Mouse (Mus musculus) kidney, adult 18-20 months (tissue): ENCODE data around the gene Mb21d2.

Experiments used
- DNase-seq: peaks from one replicate; pipeline ENCODE4 v3.0.0; 2021

Gene Mb21d2

DNA sequence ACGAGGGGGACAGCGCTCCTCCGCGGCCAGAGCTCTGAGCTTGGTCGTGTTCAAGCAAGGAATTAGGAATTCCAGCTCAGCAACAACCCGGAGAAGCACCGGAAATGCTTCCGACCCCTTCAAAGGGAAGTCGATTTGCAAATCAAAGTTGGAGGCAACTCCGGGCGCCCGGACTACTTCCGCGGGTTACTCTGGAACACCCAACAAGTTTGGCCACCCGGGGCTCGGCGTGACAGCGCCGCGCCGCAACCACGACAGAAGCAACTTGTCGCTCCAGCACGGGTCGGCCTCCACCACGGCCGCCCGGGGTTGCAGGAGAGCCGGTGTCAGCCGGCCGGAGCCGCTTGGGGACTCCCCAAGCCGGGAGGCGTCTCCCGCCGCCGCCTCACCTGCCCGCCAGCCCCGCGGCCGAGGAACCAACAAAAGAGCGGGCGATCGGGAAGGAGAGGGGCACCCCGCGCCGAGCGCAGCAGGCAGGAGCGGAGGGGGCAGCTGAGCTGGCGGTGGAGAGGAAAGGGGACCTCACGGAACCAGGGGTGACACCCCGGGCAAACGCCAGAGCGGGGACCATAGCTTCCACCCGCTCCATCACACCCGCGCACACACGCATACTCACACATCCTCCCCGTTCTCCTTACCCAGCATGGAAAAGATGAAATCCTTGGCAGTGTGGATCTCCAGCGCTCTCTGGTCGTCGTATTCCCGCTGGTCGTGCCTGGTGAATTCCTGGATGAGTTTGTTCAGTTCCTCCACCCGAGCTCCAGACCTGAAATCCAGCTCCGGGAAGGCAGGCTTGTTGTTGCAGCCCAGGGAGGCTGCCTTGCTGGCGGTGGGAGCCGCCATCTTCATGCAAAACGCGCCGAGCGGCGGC is at the start of gene Mb21d2:
Mb21d2 (minus strand) TSS at position 859 of the 871 bp plus-strand sequence.
- peak; percentile 76 for DNase-seq

DNA sequence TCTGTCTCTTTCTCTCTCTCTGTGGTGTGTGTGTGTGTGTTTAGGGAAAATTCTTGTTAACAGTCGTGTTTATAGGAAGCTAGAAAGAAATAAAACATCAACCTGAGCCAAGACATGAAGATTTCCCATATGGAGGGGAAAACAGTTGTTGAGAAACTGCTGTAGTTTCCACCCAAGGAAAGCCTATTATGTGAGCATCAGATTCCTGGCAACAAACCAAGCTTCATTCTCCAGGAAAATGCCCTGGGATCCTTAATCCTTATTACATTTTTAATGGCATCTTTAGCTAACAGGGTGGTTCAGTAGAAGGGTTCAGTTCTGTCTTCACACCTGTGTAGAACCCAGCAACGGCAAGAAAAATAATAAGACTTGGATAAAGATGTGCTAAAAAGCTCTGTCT is 36.8 kb upstream of the Mb21d2 start:
- no peak for DNase-seq

DNA sequence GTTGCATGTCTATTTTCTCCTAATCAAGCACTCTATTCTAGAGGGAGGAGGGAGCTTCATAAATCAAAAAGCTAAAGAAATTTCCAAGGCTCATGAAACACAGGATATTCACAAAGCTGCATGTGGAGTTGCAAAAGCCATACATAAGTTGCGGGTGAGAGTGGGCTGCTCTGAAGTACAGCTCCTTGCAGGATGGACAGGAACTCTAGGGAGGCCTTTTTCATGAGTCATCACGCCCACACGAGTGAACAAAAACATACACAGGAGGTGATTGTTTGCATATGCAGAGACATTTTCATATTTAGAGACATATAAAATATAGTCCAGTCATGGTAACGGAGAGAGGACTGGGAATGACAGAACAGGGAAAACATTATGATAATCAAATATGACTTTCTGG is 34.6 kb upstream of the Mb21d2 start:
- no peak for DNase-seq

DNA sequence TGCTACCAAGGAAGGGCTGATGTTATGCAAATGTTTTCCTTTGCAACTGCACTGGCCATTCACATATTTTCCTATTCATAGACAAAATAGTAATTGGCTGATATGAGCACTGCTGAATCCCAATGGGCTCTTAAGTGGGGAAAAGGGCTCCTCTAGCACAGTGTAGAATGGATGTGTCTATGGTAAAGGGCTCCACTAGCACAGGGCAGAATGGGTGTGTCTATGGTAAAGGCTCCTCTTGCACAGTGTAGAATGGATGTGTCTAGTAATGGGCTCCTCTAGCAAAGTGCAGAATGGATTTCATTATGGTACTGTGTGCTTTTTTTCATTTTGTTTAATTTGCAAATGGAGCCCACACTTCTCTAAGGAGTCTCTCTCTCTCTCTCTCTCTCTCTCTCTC is 33.5 kb upstream of the Mb21d2 start:
- no peak for DNase-seq

DNA sequence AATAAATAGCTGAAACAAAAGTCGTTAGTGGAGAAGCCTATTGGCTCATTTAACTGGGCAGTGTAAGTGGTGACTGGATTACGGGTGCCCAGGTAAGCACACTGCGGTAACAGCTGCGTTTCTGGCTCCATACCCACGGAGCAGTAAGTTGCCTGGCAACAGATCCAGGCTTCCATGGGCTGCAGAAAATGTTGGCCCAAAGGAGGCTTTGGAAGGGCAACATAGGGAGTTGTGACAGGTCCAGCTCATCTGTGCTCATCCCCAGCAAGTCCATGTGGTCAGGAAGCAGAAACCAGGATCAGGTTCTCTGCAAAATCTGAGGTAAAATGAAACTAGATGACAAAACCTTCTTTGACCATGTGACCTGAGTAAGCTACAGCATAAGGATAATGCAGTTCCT is 20.3 kb upstream of the Mb21d2 start:
- no peak for DNase-seq

DNA sequence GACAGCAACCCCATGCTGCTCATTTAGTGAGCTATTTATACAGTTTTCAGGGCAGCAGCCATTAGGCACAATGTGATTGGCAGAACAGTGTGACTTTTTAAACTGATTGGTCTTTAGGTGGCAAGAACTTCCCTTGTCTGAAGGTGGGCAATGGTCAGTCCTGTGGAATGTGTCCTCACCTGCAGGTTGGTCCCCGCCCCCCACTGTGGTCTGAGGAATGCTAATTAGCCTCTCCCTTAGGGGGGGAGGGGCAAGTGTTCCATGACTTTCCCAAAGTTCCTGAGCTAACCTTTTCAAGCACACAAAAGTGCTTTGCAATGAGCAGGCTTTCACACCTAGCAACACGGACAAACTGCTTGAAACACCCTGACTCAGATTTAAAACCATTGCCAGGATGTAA is 13.8 kb upstream of the Mb21d2 start:
- DNase-seq: no peak

DNA sequence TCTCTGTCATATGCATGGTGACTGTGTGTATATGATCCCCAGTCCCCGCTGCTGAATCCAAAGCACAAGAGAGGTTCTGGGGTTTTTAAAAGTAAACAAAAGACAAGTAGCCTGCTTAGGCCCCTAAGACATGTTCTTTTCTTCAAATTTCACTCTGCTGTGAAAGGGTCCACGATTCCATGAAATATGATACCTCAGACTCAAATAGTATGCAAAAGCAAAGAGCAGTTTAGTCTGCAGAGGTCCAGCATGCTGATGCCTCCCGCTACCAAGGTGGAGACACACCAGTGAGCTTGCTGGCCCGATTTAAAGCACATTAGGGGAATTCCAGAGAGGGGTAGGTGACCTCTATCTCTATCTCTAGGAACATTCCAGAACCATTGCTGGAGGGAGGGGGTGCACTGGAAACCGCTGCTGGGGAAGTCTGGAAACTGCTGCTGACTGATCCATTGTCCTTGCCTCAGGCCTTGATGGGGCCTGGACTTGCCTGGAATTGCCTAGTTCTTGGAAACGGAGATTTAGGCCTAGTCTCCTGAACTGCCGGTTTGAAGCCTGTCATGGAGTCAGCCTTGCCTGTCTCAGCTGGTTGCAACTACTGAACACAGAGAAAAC is 6.8 kb upstream of the Mb21d2 start:
- no peak for DNase-seq

DNA sequence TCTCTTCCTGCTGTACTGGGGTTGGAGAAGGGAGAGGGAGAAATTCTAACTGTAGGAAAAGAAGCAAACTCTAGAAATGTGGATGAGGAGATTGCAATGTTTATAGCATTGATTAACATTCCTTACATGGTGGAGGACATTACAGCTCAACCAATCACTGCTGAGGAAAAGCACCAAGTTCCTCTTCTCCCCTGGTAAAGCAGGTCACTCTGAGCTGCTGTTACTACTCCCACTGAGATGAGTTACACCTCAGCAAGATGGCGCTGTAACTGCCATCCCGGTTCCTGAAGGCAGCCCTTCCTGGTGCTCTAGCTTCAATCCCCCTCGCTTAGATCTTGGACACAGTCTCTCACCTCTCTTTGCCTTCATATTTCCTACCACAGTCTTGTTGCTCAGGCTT is 6.2 kb upstream of the Mb21d2 start:
- no peak for DNase-seq

DNA sequence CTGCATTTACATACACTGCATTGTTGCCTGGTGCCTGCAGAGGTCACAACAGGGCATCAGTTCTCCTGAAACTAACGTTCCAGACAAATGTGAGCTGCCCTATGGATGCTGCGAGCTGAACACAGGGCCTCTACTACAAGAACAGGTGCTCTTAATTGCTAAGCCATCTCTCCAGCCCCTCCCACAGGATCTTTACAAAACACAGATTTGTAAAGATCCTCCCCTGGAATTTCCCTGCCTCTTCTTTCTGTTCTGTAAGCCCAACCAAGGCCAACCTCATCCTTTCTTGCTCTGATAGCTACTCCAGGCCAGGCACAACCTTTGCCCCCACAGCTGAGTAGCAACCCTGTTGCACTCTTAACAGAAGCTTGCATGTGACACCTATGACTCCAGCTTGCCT is 1.7 kb upstream of the Mb21d2 start:
- DNase-seq: no peak

DNA sequence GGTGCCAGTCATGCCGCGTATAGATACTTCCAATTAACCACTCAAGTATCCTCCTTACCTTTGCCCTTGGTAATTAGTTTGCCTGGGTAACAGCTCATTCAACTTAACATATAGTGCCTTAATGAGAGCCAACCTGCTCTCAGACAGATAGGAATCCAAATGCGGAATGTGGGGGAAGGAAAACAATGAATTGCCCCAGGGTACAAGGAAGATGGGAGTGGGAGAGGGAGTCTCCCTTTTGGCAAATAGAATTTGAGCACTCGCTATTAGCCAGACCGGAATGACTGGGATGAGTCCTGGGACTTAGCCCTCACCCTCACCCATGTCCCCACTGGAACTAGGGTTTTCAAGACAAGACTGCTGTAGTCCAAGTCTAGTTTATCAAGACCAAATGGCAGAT is 953 bp upstream of the Mb21d2 start:
- DNase-seq: no peak

DNA sequence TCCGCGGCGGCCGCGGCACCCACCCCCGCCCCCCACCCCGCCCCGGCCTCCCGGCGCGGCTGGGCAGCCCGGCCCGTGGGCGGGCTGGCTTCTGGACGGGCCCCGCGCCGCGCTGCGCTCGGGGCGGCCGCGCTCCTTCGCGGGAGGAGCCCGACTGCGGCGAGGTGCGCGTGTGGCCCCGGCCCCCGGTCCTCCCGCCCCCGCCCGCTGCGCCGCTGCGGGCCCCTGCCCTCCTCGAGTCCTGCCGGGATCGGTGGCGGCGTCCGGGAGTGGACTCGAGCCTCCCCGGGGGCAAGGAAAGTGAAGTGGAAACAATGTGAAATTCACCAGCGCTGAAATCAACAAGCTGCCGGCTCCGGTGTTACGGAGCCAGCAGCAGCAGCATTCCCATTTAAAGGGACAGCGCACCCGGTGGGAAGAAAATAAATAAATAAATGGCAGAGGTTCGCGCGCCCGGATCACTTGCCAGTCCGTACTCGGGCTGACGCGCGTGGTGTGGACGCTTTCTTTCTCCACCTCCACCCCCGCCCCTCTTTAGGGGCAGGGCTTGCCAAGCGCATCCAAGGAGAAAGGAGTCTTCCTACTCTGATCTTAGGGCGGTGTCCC is 316 bp upstream of the Mb21d2 start:
- peak; percentile 80 for DNase-seq

DNA sequence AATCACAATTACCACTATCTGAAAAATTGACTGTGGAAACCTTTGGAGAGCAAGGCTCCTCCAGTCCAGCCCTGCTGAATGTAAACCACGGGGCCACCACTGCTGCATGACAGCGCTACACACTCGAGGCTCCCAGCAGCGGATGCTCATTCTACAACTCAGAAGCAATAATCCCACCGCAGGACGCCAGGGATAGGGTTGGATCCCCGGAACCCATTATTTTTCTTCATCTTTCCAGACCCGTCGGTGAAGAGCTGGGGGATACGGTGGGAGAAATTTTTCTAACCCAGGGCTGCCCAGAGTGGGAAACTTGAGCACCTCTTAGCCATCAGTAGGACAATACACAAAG is 1.0 kb downstream of the Mb21d2 start:
- DNase-seq: no peak

DNA sequence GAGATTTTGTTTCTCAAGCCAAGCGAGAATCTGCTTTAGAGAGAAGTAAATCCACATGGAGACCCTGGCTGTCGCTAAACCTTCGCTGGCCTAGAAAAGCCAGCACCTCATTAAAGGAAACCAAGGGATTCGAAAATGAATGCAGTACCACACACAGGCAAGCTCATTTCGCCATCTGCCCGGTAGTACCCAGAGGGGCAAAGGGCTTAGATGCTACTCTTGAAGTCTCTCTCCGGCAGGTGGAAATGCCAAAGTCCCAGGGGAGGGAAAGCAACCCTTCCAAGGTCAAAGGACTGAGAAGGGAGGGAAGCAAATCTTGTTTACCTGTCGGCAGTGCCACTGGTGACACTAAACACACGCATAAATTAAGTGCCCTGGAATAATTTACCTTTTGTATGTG is 2.1 kb downstream of the Mb21d2 start:
- DNase-seq: peak; percentile 54

DNA sequence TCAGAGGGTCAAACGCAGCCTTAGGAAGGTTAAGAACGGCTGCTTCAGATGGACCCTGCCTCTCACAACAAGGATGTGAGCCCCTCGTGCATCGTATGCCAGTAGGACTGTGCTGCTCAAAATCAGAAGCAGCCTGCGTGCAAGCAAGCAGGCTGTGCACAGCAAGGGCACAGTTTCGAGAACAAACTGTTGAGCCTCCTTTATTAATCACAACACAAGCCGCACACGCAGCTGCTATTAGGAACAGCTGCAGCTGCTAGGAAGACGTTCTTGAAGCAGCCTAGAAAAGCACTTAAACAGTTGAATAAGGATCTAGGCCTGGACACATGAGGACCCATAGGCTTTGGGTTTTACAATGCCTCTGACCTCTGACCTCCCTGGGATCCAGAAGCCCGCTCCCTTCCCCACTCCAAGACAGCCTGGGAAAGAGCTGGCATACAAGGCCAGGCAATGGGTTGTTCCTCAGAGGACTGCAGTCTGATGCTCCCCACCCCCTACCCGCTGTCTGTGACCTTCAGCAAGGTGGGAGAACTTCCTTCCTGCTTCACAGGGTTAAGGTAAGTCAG is 10.1 kb downstream of the Mb21d2 start:
- DNase-seq: no peak

DNA sequence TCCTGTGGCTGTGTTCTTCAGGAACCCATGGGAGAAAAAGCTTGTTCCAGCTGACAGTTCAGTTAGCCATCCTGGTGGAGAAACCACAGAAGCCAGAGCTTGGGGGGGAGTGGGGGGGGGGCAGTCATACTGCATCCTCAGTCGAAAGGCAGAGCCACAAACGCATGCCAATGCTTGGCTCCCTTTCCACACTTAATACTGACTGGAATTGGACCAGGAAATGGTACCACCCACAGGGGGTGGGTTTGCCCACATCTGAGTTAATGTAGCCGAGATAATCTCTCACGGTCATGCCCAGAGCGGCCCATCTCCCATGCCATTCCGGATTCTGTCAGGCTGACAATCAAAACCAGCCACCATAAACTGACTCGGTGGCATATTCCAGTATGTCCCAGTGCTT is 14.1 kb downstream of the Mb21d2 start:
- DNase-seq: no peak

DNA sequence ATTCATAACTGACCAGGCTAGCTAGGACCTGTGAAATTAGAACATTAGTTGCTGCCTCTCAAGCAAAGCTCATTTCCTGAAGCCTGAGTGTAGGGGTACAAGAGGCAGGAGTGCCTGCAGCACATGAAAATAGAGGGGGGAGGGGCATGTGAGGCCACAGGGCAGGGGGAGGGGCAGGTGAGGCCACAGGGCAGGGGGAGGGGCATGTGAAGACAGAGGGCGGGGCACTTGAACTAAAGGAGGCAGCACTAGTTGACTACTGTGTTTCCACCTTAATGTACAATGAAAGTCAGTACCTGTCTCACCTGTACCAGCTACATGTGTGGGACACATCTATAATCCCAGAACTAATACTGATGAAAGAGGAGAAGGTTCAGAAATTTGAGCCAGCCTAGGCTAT is 14.8 kb downstream of the Mb21d2 start:
- no peak for DNase-seq

DNA sequence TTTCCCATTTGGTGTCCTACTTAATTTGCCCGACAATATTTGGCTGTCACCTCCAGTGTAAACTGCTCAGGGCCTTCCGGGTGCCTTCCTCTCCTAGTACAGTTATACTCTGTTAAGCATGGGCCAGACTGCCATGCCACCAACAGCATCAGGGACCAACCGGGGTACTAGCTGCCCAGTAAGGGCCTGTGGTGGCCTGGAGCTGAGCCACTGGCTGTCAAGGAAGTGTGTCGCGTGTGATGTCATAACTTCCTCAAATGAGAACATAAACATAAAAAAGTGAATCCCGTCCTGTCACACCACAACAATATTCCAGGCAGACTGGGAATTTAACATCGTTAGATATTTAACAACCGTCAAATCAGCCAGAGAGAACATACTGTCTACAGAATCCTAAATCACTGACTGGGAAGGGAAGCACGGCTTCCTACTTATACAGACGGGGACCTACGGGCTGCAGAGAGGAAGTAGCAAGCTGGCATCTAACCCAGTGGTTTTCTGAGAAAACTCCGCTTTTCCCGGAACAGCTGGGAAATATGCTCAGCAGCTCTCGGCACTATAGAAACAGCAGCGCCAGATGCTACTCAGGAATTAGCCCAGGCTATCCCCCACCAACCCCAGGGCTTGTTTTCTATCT is 17.9 kb downstream of the Mb21d2 start:
- DNase-seq: no peak

DNA sequence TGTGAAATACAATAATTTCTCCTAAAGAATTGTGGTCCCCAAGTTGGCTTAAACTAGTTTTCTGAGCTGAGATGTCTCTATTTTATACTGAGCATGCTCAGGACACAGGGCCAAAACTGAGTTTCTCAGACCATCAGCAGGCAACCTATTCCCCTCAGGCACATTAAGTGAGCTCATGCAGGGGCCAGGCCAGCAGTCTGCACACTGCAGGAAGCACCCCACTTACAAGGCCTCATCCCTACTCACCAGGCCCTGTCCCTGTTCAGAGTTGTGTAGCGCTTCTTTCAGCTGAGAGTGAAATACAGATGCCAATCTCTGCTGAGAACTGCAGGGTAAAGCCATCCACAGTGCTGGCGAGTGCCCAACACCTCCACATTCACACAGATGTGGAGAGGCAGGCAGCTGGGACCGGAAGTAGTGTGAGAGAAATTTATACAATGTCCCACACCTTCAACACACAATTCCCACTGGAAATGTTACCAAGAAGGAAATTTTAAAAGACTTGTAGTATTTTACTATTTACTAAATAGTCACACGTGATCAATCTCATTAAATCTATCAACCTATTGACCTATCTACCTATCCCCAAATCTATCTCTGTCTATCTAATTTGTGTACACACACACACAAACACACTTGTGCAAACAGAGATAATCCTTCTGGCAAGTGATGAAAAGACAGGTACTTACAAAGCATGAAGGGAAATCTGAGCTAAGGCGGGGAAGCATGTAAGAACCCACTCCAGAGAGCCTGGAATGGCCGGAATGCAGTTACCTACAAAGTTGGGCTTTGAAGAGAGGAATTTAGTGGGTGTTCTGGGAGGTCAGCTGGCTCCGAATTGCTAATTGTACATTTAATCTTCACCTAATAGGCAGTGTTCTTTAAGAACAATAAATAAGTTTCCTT is 22.9 kb downstream of the Mb21d2 start:
- DNase-seq: peak; percentile 34

DNA sequence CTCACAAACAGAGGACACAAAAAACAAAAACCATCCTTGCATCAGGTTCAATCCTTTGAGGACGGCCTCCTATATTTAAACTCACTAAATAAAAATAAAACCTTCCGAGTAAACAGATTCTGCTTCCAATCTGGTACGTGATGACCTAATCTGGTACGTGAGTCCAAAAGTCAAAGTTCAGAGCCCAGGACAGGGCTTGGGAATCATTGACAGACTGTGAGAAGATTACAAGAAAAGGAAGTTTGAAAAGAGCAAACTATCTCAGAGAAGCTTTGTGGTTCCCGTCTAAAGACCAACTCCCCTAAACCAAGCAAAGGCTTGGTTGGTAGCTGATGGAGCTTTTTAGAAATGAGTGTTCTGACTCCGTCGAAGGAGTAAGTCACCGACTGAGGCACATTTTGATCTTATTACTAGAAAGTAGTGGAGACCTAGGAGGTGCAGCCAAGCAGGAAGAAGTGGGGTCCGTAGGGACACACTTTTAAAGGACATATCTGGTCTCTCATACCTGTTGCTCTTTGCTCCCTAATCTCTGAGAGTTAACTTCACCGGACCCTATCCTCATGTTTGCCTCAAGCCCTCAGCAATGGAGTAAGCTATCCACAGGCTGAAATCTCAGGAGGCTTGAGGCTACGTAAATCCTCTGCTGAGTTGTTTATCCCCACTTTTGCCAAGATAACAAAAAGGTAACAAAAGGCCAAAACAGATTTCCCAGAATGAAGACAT is 23.7 kb downstream of the Mb21d2 start:
- DNase-seq: peak; percentile 68

DNA sequence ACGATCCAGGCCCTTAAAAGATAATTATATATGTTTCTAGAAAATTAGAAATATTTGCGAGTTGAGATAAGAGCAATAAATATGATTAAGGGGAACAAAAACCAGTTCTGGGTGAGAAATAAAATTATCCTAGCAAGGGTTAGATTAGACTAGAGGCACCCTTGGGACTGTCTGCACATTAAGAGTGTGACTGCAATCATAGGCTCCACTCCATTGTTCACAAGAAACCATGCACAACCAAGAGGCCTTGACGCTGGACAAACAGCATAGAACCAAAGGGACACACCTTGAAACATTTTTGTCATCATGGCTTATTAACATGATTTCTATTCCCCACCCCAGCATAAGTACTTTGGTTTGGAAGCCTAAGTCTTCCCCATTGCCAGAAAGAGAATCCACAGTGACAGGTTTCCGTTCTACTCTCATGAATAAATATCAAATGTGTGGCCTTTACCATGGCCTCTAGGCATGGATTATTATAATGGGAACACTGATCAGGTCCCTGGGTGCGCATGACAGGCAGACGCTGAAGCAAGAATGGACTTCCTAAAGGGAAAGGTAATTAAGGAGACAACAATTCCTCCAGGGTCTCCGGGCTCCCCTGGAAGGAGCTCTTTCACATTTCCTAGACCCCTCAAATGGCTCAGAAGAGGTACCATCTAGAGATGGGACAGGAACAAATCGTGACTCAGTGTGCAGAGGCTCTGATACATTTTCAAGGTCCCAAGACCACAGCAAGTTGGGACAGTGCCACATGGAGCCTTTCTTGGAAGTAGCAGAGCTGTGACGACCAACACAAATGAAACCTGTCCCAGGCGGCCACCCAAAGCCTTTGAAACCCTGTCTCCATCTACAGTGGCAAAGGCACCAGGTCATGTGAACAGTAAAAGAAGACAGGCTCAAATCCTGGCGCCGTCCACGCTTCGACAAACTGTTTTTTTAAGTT is 26.6 kb downstream of the Mb21d2 start:
- DNase-seq: no peak

DNA sequence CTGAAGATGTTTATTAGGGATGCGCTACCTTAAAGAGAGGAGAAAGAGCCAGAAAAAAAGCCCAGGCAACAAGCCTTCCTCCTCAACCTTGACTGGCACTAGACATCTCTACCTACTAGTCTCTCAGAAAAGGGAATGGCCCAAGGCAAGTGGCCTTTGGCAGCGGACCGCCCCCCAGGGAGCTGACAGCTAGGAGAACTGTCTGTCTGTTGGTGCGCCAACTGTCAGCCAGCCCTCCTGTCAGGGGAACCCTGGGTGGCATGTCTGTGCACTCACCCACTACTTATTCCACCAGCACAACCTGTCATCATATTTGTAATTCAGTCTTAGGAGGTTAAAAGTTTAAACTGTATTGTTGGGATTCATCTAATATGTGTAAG is 30.3 kb downstream of the Mb21d2 start:
- no peak for DNase-seq
